Mouse (Mus musculus) cerebellum, adult 2 months (tissue): ENCODE data around the gene Speer4d.
"Not testable (repeated sequence)": the region's sequence is repeated elsewhere in the genome, so short reads cannot be mapped to it uniquely, and the experiment has no call there.

Experiments used
- CTCF ChIP-seq: fragments of 200-500 bp; IDR thresholded peaks from 2 replicates; pipeline ENCODE4 v1.5.1; 2011; ENCODE audit warnings: low read depth, mild to moderate bottlenecking, control low read depth, low read length, moderate library complexity, borderline replicate concordance; ENCODE audit not compliant: insufficient read depth
- POLR2A ChIP-seq: fragments of 200-500 bp; IDR thresholded peaks from 2 replicates; pipeline ENCODE4 v1.6.1; 2011; ENCODE audit warnings: low read length, control low read depth, borderline replicate concordance; ENCODE audit not compliant: insufficient read depth

DNA sequence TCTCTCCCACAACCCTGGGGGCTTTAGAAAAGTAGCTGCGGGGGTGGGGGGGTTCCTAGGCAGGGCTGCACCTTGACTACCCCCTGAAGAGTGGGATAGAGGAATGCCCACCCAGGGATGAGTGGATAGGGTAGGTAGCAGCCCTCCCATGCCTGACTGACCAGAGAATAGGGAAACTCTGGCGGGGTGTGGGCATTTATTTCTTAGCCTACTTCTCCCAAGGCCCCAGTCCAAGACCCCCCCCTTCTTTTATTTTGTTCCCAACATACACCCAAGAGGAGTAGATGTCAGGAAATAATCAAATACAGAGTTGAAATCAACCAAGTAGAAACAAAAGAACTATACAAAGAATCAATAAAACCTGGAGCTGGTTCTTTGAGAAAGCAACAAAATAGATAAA, 18.8 kb downstream of the Speer4d start:
- not testable (repeated sequence) for TF ChIP-seq CTCF, POLR2A
